17 mouse cellular contexts compared by ENCODE assay signal in genomic region chr12:110533832-110534231, GRCm38 (mm10).
"Had no signal": no experiment of that assay in that cellular context is flagged by ENCODE, and none has a peak within 500 bp of the region (broad histone marks: within the 10 kb centered on the region; RNA-seq: fewer than 3 reads in every experiment).

No protein-coding gene starts in this region.

- H3K27ac ChIP-seq: limb, embryonic 10.5 days; liver, embryonic 15.5 days; midbrain, embryonic 10.5 days; neural tube, embryonic 12.5 days had no signal

- H3K4me1 ChIP-seq: liver, embryonic 15.5 days; midbrain, embryonic 10.5 days; neural tube, embryonic 12.5 days had no signal

- DNase-seq: kidney, postnatal 10 days; kidney, postnatal 4 days; lung, adult 2 months; lung, postnatal 36 days; midbrain, embryonic 14.5 days; retina, postnatal 1 day; right cerebral cortex, postnatal 4 days; spleen, adult 18-20 months; thymus, adult 18-20 months; thymus, postnatal 14 days had no signal

- H3K9me3 ChIP-seq: limb, embryonic 10.5 days; liver, embryonic 15.5 days; midbrain, embryonic 10.5 days; neural tube, embryonic 12.5 days had no signal

- H3K27me3 ChIP-seq: liver, embryonic 15.5 days; neural tube, embryonic 12.5 days had no signal

- ATAC-seq: lung, postnatal 0 days had no signal

- H3K4me3 ChIP-seq: left cerebral cortex, adult 2 months; limb, embryonic 10.5 days; liver, embryonic 15.5 days; midbrain, embryonic 10.5 days; neural tube, embryonic 12.5 days had no signal

- H3K9ac ChIP-seq: liver, embryonic 15.5 days; neural tube, embryonic 12.5 days had no signal

- H3K4me2 ChIP-seq: liver, embryonic 11.5 days; liver, embryonic 15.5 days; neural tube, embryonic 12.5 days had no signal
